Mouse (Mus musculus): Measurements from ENCODE around the gene Gpsm1. TPM values are rescaled to one million over a fixed set of nuclear protein-coding genes. Genes with fewer than 3 reads are reported as not detected.
A peak's percentile ranks its signal among the peaks of the same experiment; 100 is the strongest.

Gpsm1 gene
- polyA plus RNA-seq, 1 experiment, result 195 TPM

DNA sequence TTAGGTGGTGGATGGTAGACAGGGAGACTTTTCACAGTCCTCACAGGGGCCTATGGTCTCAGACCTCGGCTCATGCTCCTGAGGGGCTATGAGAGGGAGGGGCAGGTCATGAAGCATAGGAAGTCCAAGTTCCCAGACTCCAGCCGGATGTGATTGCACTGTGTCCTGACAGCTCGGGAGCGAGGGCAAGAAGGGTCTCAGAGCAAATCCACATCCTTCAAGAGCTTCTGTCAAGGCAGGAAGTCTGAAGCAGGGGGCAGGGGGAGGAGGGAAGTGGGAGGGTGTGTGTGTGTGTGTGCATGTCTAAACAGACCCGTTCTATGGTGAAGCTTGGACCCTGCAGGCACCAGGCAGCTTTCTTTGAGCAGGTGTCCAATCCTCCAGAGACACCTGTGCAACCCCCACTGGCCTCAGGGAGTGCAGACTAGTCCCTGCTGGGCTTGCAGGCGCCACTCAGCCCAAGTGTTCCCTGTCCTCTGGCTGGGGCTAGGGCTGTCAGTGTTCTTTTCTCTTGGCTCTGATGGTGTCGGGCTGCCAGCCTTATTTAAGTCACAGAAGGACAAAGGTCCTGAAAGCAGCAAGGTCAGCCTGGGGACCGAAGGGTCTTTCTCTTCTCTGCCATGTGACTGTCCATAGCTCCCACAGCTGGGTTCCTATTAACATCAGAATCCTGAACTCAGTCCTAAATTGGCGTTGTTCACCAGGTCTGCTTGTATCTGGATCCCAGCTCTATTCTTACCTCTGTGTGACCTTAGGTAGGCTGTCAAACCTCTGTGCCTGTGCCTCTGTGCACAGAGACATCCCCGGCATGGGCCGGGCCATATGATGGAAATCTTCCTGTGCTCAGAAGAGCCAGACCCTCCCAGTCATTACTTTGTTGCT lies 27.5 kb downstream of the Gpsm1 start:
- TF ChIP-seq CTCF (IDR thresholded peaks at IDR 0.05; ENCODE audit: borderline replicate concordance, extremely low read depth, insufficient read depth, insufficient read length), result no peak
- no peak for DNase-seq (ENCODE audit: low read depth)

GRCm38 (mm10) chr2:26348241-26348640 lies 32.9 kb downstream of the Gpsm1 start:
- DNase-seq (ENCODE audit: low read depth), result no peak
- TF ChIP-seq POLR2A (IDR thresholded peaks at IDR 0.05; ENCODE audit: borderline replicate concordance, extremely low read depth, insufficient read depth, insufficient read length, poor library complexity, severe bottlenecking), result no peak
- no peak for TF ChIP-seq CTCF (IDR thresholded peaks at IDR 0.05; ENCODE audit: borderline replicate concordance, extremely low read depth, insufficient read depth, insufficient read length)

- TF ChIP-seq POLR2A (IDR thresholded peaks at IDR 0.05; ENCODE audit: borderline replicate concordance, extremely low read depth, insufficient read depth, insufficient read length, poor library complexity, severe bottlenecking), result peak; percentile 7; the same call in 1 of the 2 replicates
- peak; percentile 78 for TF ChIP-seq CTCF (IDR thresholded peaks at IDR 0.05; ENCODE audit: borderline replicate concordance, extremely low read depth, insufficient read depth, insufficient read length)
- DNase-seq (ENCODE audit: low read depth), result peak; percentile 98
Observed at GRCm38 (mm10) chr2:26351358-26352290, 36.3 kb downstream of the Gpsm1 start, which contains the start of gene Dnlz. Dnlz (minus strand) TSS chr2:26352110.

DNA sequence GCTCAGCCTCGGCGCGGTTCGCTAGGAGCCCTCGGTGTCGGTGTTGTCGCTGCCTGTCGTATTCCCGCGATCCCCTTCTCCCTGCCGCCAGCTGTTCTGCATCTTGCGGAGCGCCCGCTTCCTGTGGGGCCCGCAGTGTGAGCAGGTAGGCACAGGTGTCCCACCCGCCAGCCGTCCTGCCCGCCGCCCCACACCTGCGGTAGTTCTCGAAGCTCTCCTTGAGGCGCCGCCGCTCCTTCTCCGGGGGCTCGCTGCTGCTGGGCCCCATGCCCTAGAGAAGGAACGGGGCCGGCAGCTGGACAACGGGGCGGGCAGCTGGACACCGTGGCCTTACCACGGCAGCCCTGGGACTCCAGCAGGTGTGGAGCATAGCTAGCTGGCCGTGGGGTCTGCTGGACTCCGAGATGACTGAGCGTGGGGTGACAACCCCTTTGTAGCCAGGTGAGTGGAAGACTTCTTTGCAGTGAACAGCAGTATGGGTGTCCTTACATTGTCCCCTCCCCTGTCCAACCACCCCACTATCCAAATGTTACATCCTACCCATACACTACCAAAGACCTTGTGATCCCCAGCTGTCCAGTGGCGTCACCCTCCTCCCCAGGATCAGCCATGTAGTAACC lies 37.1 kb downstream of the Gpsm1 start:
- DNase-seq (ENCODE audit: low read depth), result no peak
- TF ChIP-seq CTCF (IDR thresholded peaks at IDR 0.05; ENCODE audit: borderline replicate concordance, extremely low read depth, insufficient read depth, insufficient read length) (no peak), POLR2A (IDR thresholded peaks at IDR 0.05; ENCODE audit: borderline replicate concordance, extremely low read depth, insufficient read depth, insufficient read length, poor library complexity, severe bottlenecking) (no peak)

- TF ChIP-seq CTCF (IDR thresholded peaks at IDR 0.05; ENCODE audit: borderline replicate concordance, extremely low read depth, insufficient read depth, insufficient read length) (no peak), POLR2A (IDR thresholded peaks at IDR 0.05; ENCODE audit: borderline replicate concordance, extremely low read depth, insufficient read depth, insufficient read length, poor library complexity, severe bottlenecking) (no peak)
- DNase-seq (ENCODE audit: low read depth), result no peak
Observed at GRCm38 (mm10) chr2:26353066-26353980, 38.0 kb downstream of the Gpsm1 start.

DNA sequence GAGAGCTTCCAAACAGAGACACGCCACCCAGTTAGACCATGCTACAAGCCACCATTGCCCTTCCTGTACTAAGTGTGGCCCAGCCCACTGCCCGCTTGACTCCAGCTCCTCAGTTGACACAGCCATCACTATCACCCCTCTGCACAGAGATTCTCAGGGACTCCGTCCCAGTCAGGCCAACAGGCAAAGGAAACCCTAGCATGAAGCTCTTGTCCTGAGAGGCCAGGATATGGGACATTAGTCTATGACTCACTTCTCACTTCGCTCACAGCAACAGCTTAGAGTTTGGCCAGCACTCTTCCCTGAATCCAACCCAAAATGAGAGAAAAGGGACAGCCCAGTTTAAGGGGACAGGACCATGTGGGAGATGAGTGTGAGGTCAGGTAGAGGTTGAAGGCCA lies 39.1 kb downstream of the Gpsm1 start:
- TF ChIP-seq CTCF (IDR thresholded peaks at IDR 0.05; ENCODE audit: borderline replicate concordance, extremely low read depth, insufficient read depth, insufficient read length) (no peak), POLR2A (IDR thresholded peaks at IDR 0.05; ENCODE audit: borderline replicate concordance, extremely low read depth, insufficient read depth, insufficient read length, poor library complexity, severe bottlenecking) (no peak)
- DNase-seq (ENCODE audit: low read depth), result no peak

- no peak for DNase-seq (ENCODE audit: low read depth)
- TF ChIP-seq POLR2A (IDR thresholded peaks at IDR 0.05; ENCODE audit: borderline replicate concordance, extremely low read depth, insufficient read depth, insufficient read length, poor library complexity, severe bottlenecking), result no peak
Observed at GRCm38 (mm10) chr2:26356231-26356630, 40.9 kb downstream of the Gpsm1 start.

- no peak for TF ChIP-seq POLR2A (IDR thresholded peaks at IDR 0.05; ENCODE audit: borderline replicate concordance, extremely low read depth, insufficient read depth, insufficient read length, poor library complexity, severe bottlenecking)
- no peak for TF ChIP-seq CTCF (IDR thresholded peaks at IDR 0.05; ENCODE audit: borderline replicate concordance, extremely low read depth, insufficient read depth, insufficient read length)
- no peak for DNase-seq (ENCODE audit: low read depth)
Observed at GRCm38 (mm10) chr2:26356678-26357077, 41.4 kb downstream of the Gpsm1 start.

- TF ChIP-seq CTCF (IDR thresholded peaks at IDR 0.05; ENCODE audit: borderline replicate concordance, extremely low read depth, insufficient read depth, insufficient read length) (no peak), POLR2A (IDR thresholded peaks at IDR 0.05; ENCODE audit: borderline replicate concordance, extremely low read depth, insufficient read depth, insufficient read length, poor library complexity, severe bottlenecking) (no peak)
- no peak for DNase-seq (ENCODE audit: low read depth)
Observed at GRCm38 (mm10) chr2:26357484-26357883, 42.2 kb downstream of the Gpsm1 start.

- TF ChIP-seq POLR2A (IDR thresholded peaks at IDR 0.05; ENCODE audit: borderline replicate concordance, extremely low read depth, insufficient read depth, insufficient read length, poor library complexity, severe bottlenecking) (no peak), CTCF (IDR thresholded peaks at IDR 0.05; ENCODE audit: borderline replicate concordance, extremely low read depth, insufficient read depth, insufficient read length) (no peak)
- DNase-seq (ENCODE audit: low read depth), result no peak
Observed at GRCm38 (mm10) chr2:26358667-26359320, 43.5 kb downstream of the Gpsm1 start.
